ENCODE assay signal across 21 mouse cellular contexts in genomic region chr14:107785242-107785641, GRCm38 (mm10).
DNase-seq lines count a peak whose midpoint lies in the region; ATAC-seq and TF ChIP-seq lines count a peak whose summit lies in the region.
"Had no signal": no experiment of that assay in that cellular context is flagged by ENCODE, and none has a peak within 500 bp of the region (broad histone marks: within the 10 kb centered on the region; RNA-seq: fewer than 3 reads in every experiment).

No protein-coding gene starts in this region.

- no peak overlapping the region for H3K4me2 ChIP-seq in kidney, embryonic 16.5 days (replicated peaks; ENCODE audit: low read depth, low read length)

- DNase-seq in 416B (ENCODE audit: low read depth) = peak; percentile 27
- DNase-seq in MEL (ENCODE audit: low read depth, low spot score) = peak; percentile 64
- DNase-seq in gastrocnemius, postnatal 10 days = no peak
- DNase-seq: adrenal gland, adult 2 months; adrenal gland, adult 8-10 months; adrenal gland, postnatal 10 days; adrenal gland, postnatal 14 days; adrenal gland, postnatal 25 days; adrenal gland, postnatal 36 days; B cell, adult 2 months; cerebellum, adult 11 months; cerebellum, adult 11-12 months; cerebellum, adult 18-20 months; cerebellum, adult 2 months; cerebellum, adult 8-10 months had no signal

- peak; percentile 2; the same call in 1 of the 2 replicates for TF ChIP-seq RAD21 in MEL (IDR thresholded peaks at IDR 0.05; ENCODE audit: low read depth, low read length)

- no peak overlapping the region; the same call in 1 of the 2 replicates for H3K9ac ChIP-seq in MEL (ENCODE audit: control insufficient read depth, low read depth, low read length, poor library complexity, severe bottlenecking)
- H3K9ac ChIP-seq in kidney, embryonic 16.5 days (replicated peaks; ENCODE audit: low read length) = no peak overlapping the region

- no peak for TF ChIP-seq CTCF in MEL (IDR thresholded peaks at IDR 0.05 in 2 of 3, conservative IDR thresholded peaks at IDR 0.05 in 1 of 3; ENCODE audit: control insufficient read depth in 1 of 3, insufficient read depth in 1 of 3, low read depth in 2 of 3, low read length in 3 of 3, poor library complexity in 1 of 3, severe bottlenecking in 1 of 3)

- peak overlapping the region in 1 of 2 experiments; percentile 28; a peak in 2 of 4 replicates for H3K4me3 ChIP-seq in MEL (ENCODE audit: control insufficient read depth in 1 of 2, insufficient read depth in 1 of 2, low read depth in 2 of 2, low read length in 2 of 2)
- no peak overlapping the region for H3K4me3 ChIP-seq in kidney, embryonic 16.5 days (ENCODE audit: low read length)

- no peak for ATAC-seq in kidney, embryonic 16.5 days (ENCODE audit: low FRiP score, low TSS enrichment)
- ATAC-seq: activated CD4-positive, CD25-positive, alpha-beta regulatory T cell, adult 4 months; CD4-positive, CD25-positive, alpha-beta regulatory T cell, adult 4 months; Patski had no signal

- peak; percentile 92 for TF ChIP-seq EP300 in MEL (IDR thresholded peaks at IDR 0.05; ENCODE audit: low read depth in 1 of 2, low read length in 2 of 2)

- no peak for TF ChIP-seq POLR2A in MEL (IDR thresholded peaks at IDR 0.05; ENCODE audit: control insufficient read depth in 1 of 2, insufficient read depth in 1 of 2, low read depth in 1 of 2, low read length in 2 of 2, poor library complexity in 1 of 2)

- H3K4me1 ChIP-seq in MEL (ENCODE audit: control insufficient read depth in 1 of 2, insufficient read depth in 2 of 2, low read length in 2 of 2) = peaks cover 0 to 7% of the 10 kb centered on the region in 2 experiments; a peak in 1 of 4 replicates
- no peaks in the 10 kb centered on the region for H3K4me1 ChIP-seq in kidney, embryonic 16.5 days (ENCODE audit: insufficient read depth, low read length)

- 60% methylated on average over 1 of the region's 1 CpGs for whole genome bisulfite sequencing in kidney, embryonic 16.5 days

- no peak overlapping the region for H3K27ac ChIP-seq in MEL (ENCODE audit: control insufficient read depth, low read depth, low read length)
- H3K27ac ChIP-seq in kidney, embryonic 16.5 days (ENCODE audit: low read length) = no peak overlapping the region

- no peaks in the 10 kb centered on the region for H3K9me3 ChIP-seq in MEL (replicated peaks; ENCODE audit: insufficient read depth, low read length)
- no peaks in the 10 kb centered on the region for H3K9me3 ChIP-seq in kidney, embryonic 16.5 days (ENCODE audit: low read length)

- H3K36me3 ChIP-seq in MEL (ENCODE audit: control insufficient read depth in 1 of 2, insufficient read depth in 2 of 2, low read length in 2 of 2) = peaks cover 0 to 3% of the 10 kb centered on the region in 2 experiments; a peak in 2 of 4 replicates
- no peaks in the 10 kb centered on the region for H3K36me3 ChIP-seq in kidney, embryonic 16.5 days (ENCODE audit: insufficient read depth, low read length)
- H3K36me3 ChIP-seq: G1E had no signal

- H3K27me3 ChIP-seq in MEL (ENCODE audit: control insufficient read depth in 1 of 2, insufficient read depth in 2 of 2, low read length in 2 of 2) = no peaks in the 10 kb centered on the region
- H3K27me3 ChIP-seq in kidney, embryonic 16.5 days (ENCODE audit: insufficient read depth, low read length) = no peaks in the 10 kb centered on the region
- H3K27me3 ChIP-seq: CH12.LX, Patski had no signal

- H3K79me2 ChIP-seq in MEL (ENCODE audit: control insufficient read depth, insufficient read depth, low read length, poor library complexity) = no peaks in the 10 kb centered on the region

TF ChIP-seq in MEL, 35 proteins besides CTCF, POLR2A, EP300 and RAD21:
- TF ChIP-seq ZKSCAN1 (IDR thresholded peaks at IDR 0.05; ENCODE audit: low read depth, low read length) = no peak
- TF ChIP-seq JUND (IDR thresholded peaks at IDR 0.05; ENCODE audit: low read depth, low read length) = no peak
- no peak for TF ChIP-seq MYC (IDR thresholded peaks at IDR 0.05; ENCODE audit: low read depth, low read length)
- TF ChIP-seq MAFK (IDR thresholded peaks at IDR 0.05; ENCODE audit: borderline replicate concordance, low read depth, low read length) = 0 out of 2 replicates have a peak, but pooled peaks have one; percentile 62
- no peak for TF ChIP-seq POLR2AphosphoS2 (IDR thresholded peaks at IDR 0.05; ENCODE audit: low read length)
- no peak for TF ChIP-seq CHD1 (IDR thresholded peaks at IDR 0.05; ENCODE audit: low read depth, low read length)
- no peak for TF ChIP-seq ZNF384 (IDR thresholded peaks at IDR 0.05; ENCODE audit: low read depth, low read length)
- TF ChIP-seq SIN3A (IDR thresholded peaks at IDR 0.05; ENCODE audit: low read length) = peak; percentile 52; the same call in 1 of the 2 replicates
- no peak for TF ChIP-seq TBP (IDR thresholded peaks at IDR 0.05; ENCODE audit: low read depth, low read length)
- no peak for TF ChIP-seq ELF1 (IDR thresholded peaks at IDR 0.05; ENCODE audit: low read depth, low read length)
- TF ChIP-seq E2F4 (IDR thresholded peaks at IDR 0.05; ENCODE audit: borderline replicate concordance, low read depth, low read length) = no peak
- peak; percentile 78; the same call in 1 of the 2 replicates for TF ChIP-seq RCOR1 (IDR thresholded peaks at IDR 0.05; ENCODE audit: low read depth, low read length)
- no peak for TF ChIP-seq ZMIZ1 (IDR thresholded peaks at IDR 0.05; ENCODE audit: low read depth, low read length)
- no peak for TF ChIP-seq NRF1 (IDR thresholded peaks at IDR 0.05; ENCODE audit: insufficient read depth, low read depth, low read length, poor library complexity, severe bottlenecking)
- TF ChIP-seq GATA1 (IDR thresholded peaks at IDR 0.05; ENCODE audit: low read depth, low read length) = peak; percentile 76
- no peak for TF ChIP-seq MEF2A (IDR thresholded peaks at IDR 0.05; ENCODE audit: extremely low read depth, insufficient replicate concordance, low read depth, low read length, poor library complexity, severe bottlenecking)
- TF ChIP-seq MXI1 (IDR thresholded peaks at IDR 0.05; ENCODE audit: low read depth, low read length) = no peak
- TF ChIP-seq SMC3 (IDR thresholded peaks at IDR 0.05; ENCODE audit: low read depth, low read length) = no peak
- no peak for TF ChIP-seq CHD2 (IDR thresholded peaks at IDR 0.05; ENCODE audit: low read length)
- TF ChIP-seq MYB (IDR thresholded peaks at IDR 0.05; ENCODE audit: low read depth, low read length) = peak; percentile 50; the same call in 1 of the 2 replicates
- TF ChIP-seq MAZ (IDR thresholded peaks at IDR 0.05; ENCODE audit: low read depth, low read length) = no peak
- no peak for TF ChIP-seq UBTF (IDR thresholded peaks at IDR 0.05; ENCODE audit: borderline replicate concordance, insufficient read depth, low read depth, low read length)
- TF ChIP-seq TCF12 (IDR thresholded peaks at IDR 0.05; ENCODE audit: low read depth, low read length) = peak; percentile 86
- TF ChIP-seq ZC3H11A (IDR thresholded peaks at IDR 0.05; ENCODE audit: low read depth, low read length) = 0 out of 2 replicates have a peak, but pooled peaks have one; percentile 14
- TF ChIP-seq TAL1 (IDR thresholded peaks at IDR 0.05; ENCODE audit: low read length) = 0 out of 2 replicates have a peak, but pooled peaks have one; percentile 24
- no peak for TF ChIP-seq MAX (IDR thresholded peaks at IDR 0.05; ENCODE audit: low read length)
- TF ChIP-seq GABPA (IDR thresholded peaks at IDR 0.05; ENCODE audit: low read depth, low read length) = no peak
- no peak; the same call in 1 of the 2 replicates for TF ChIP-seq KAT2A (conservative IDR thresholded peaks at IDR 0.05; ENCODE audit: low read depth, low read length)
- TF ChIP-seq BHLHE40 (IDR thresholded peaks at IDR 0.05; ENCODE audit: borderline replicate concordance, low read depth, low read length) = no peak
- TF ChIP-seq HCFC1 (IDR thresholded peaks at IDR 0.05; ENCODE audit: low read depth, low read length) = no peak
- TF ChIP-seq USF1 (IDR thresholded peaks at IDR 0.05; ENCODE audit: low read depth, low read length) = no peak
- TF ChIP-seq USF2 (IDR thresholded peaks at IDR 0.05; ENCODE audit: borderline replicate concordance in 1 of 2, insufficient read depth in 1 of 2, low read depth in 1 of 2, low read length in 2 of 2) = no peak
- peak; percentile 63; the same call in 1 of the 2 replicates for TF ChIP-seq ETS1 (IDR thresholded peaks at IDR 0.05; ENCODE audit: low read depth, low read length)
- no peak for TF ChIP-seq POLR2AphosphoS5 (IDR thresholded peaks at IDR 0.05; ENCODE audit: borderline replicate concordance, low read depth, low read length)
- TF ChIP-seq NELFE (IDR thresholded peaks at IDR 0.05; ENCODE audit: low read depth, low read length) = no peak
